Mouse (Mus musculus) T-helper 17 cell (primary cell): ENCODE results near the gene Ppp4r4.
"Not testable (repeated sequence)": the region's sequence is repeated elsewhere in the genome, so short reads cannot be mapped to it uniquely, and the experiment has no call there.

Source experiments
- in situ Hi-C, 2 experiments: fragments of 300-600 bp; cut with MboI, MseI; formaldehyde crosslinking; loops; 1 replicate in 1 of 2; 2 replicates in 1 of 2; pipeline ENCODE4 v1.15.1; 2025; ENCODE audit warnings: high pct_unique_total_duplicates in 2 of 2

Ppp4r4 gene

GRCm38 (mm10) chr12:103532020-103532648 lies at the start of gene Ppp4r4:
TSS of gene Ppp4r4 (plus strand) at chr12:103532283.
- in situ Hi-C loops, result no loop called here

GRCm38 (mm10) chr12:103482781-103483180 lies 49.3 kb upstream of the Ppp4r4 start:
- in situ Hi-C loops, result no loop called here

- in situ Hi-C loops, result not testable (repeated sequence)
These were observed 47.7 kb upstream of the Ppp4r4 start for GRCm38 (mm10) chr12:103484200-103484972.

GRCm38 (mm10) chr12:103486726-103487125 lies 45.4 kb upstream of the Ppp4r4 start:
- in situ Hi-C loops, result no loop called here

- in situ Hi-C loops, result no loop called here
These were observed 44.8 kb upstream of the Ppp4r4 start for GRCm38 (mm10) chr12:103487276-103487675.

- in situ Hi-C loops, result no loop called here
These were observed 44.3 kb upstream of the Ppp4r4 start for GRCm38 (mm10) chr12:103487750-103488149.

GRCm38 (mm10) chr12:103491091-103491730 lies 40.9 kb upstream of the Ppp4r4 start:
- in situ Hi-C loops, result loop anchor here (5.0 to 10.0 kb wide), 3 partner anchors 59 to 346 kb away; partner anchors contain the start of genes Ddx24 (in 1 of the 2) and Ifi27 (in 1 of the 2)

- in situ Hi-C loops, result loop anchor here (5.0 to 10.0 kb wide), 3 partner anchors 60 to 348 kb away; partner anchors contain the start of genes Ddx24 (in 1 of the 2) and Ifi27 (in 1 of the 2)
These were observed 39.3 kb upstream of the Ppp4r4 start for GRCm38 (mm10) chr12:103492767-103493166.

GRCm38 (mm10) chr12:103494486-103494885 lies 37.6 kb upstream of the Ppp4r4 start:
- in situ Hi-C loops, result loop anchor here (5.0 to 10.0 kb wide), 3 partner anchors 62 to 350 kb away; partner anchors contain the start of genes Ddx24 (in 1 of the 2) and Ifi27 (in 1 of the 2)

- in situ Hi-C loops, result loop anchor here (10.0 kb wide), 1 partner anchor 354 kb away; no protein-coding TSS in a partner anchor
These were observed 33.3 kb upstream of the Ppp4r4 start for GRCm38 (mm10) chr12:103498768-103499167.

GRCm38 (mm10) chr12:103499261-103499660 lies 32.8 kb upstream of the Ppp4r4 start:
- in situ Hi-C loops, result loop anchor here (10.0 kb wide), 1 partner anchor 354 kb away; no protein-coding TSS in a partner anchor

GRCm38 (mm10) chr12:103503300-103503699 lies 28.8 kb upstream of the Ppp4r4 start:
- in situ Hi-C loops, result no loop called here

- in situ Hi-C loops, result no loop called here
These were observed 27.7 kb upstream of the Ppp4r4 start for GRCm38 (mm10) chr12:103504402-103504801.

GRCm38 (mm10) chr12:103508346-103508745 lies 23.7 kb upstream of the Ppp4r4 start:
- in situ Hi-C loops, result no loop called here

GRCm38 (mm10) chr12:103509893-103510292 lies 22.2 kb upstream of the Ppp4r4 start:
- in situ Hi-C loops, result no loop called here

- in situ Hi-C loops, result no loop called here
These were observed 20.5 kb upstream of the Ppp4r4 start for GRCm38 (mm10) chr12:103511586-103511985.

GRCm38 (mm10) chr12:103513039-103513438 lies 19.0 kb upstream of the Ppp4r4 start:
- in situ Hi-C loops, result no loop called here

GRCm38 (mm10) chr12:103513451-103513871 lies 18.6 kb upstream of the Ppp4r4 start:
- in situ Hi-C loops, result no loop called here

- in situ Hi-C loops, result no loop called here
These were observed 17.7 kb upstream of the Ppp4r4 start for GRCm38 (mm10) chr12:103514354-103514753.

GRCm38 (mm10) chr12:103515638-103516037 lies 16.4 kb upstream of the Ppp4r4 start:
- in situ Hi-C loops, result no loop called here

- in situ Hi-C loops, result no loop called here
These were observed 13.4 kb upstream of the Ppp4r4 start for GRCm38 (mm10) chr12:103518640-103519039.

- in situ Hi-C loops, result no loop called here
These were observed 1.5 kb upstream of the Ppp4r4 start for GRCm38 (mm10) chr12:103530596-103530995.
